Mouse (Mus musculus) thymus, adult 18-20 months (tissue): ENCODE data around the gene Olfr1095.

Experiments
- DNase-seq, 2 experiments: peaks; one replicate each; pipeline ENCODE4 v3.0.0; 2022; ENCODE audit warnings: mixed read lengths in 2 of 2

Gene Olfr1095

GRCm38 (mm10) chr2:86851596-86851995 lies at the start of gene Olfr1095:
TSS of gene Olfr1095 (minus strand) at chr2:86851696.
- DNase-seq, result no peak

GRCm38 (mm10) chr2:86892116-86892515 lies 40.6 kb upstream of the Olfr1095 start, which contains the start of gene Olfr1097:
TSS of gene Olfr1097 (minus strand) at chr2:86892216.
- no peak for DNase-seq

- DNase-seq, result no peak
Measured at GRCm38 (mm10) chr2:86874702-86875101, 23.2 kb upstream of the Olfr1095 start, which contains the start of gene Gm13723. TSS of gene Gm13723 (minus strand) at chr2:86874802.

- DNase-seq, result no peak
Measured at GRCm38 (mm10) chr2:86824363-86824762, 27.1 kb downstream of the Olfr1095 start, which contains the start of gene Olfr1094. TSS of gene Olfr1094 (plus strand) at chr2:86824663.

- no peak for DNase-seq
Measured at GRCm38 (mm10) chr2:86809918-86810317, 41.6 kb downstream of the Olfr1095 start, which contains the start of gene Olfr141. TSS of gene Olfr141 (minus strand) at chr2:86810018.
